Mouse (Mus musculus) intestine, embryonic 15.5 days (tissue): ENCODE data around the gene Rbfox1. TPM values are rescaled to one million over a fixed set of nuclear protein-coding genes. Genes with fewer than 3 reads are reported as not detected.

Experiments
- ATAC-seq: fragments of 200-750 bp; cut with Nextera tagmentation; 2 replicates; pipeline ENCODE4 v1.8.0; 2017; ENCODE audit warnings: moderate TSS enrichment, moderate library complexity
- H3K27ac ChIP-seq: fragments of 300-500 bp; sonication (generic); 2 replicates; pipeline ENCODE4 v1.5.1; 2015; ENCODE audit warnings: mild to moderate bottlenecking, inconsistent platforms
- H3K27me3 ChIP-seq: fragments of 300-500 bp; sonication (generic); replicated peaks from 2 replicates; pipeline ENCODE4 v1.6.1; 2015; ENCODE audit warnings: inconsistent platforms
- H3K36me3 ChIP-seq: fragments of 300-500 bp; sonication (generic); 2 replicates; pipeline ENCODE4 v1.6.1; 2015; ENCODE audit warnings: inconsistent platforms
- H3K4me1 ChIP-seq: fragments of 300-500 bp; sonication (generic); replicated peaks from 2 replicates; pipeline ENCODE4 v1.6.1; 2015; ENCODE audit warnings: inconsistent platforms
- H3K4me2 ChIP-seq: fragments of 300-500 bp; sonication (generic); replicated peaks from 2 replicates; pipeline ENCODE4 v1.6.1; 2015; ENCODE audit warnings: mild to moderate bottlenecking, inconsistent platforms
- H3K4me3 ChIP-seq: fragments of 300-500 bp; sonication (generic); replicated peaks from 2 replicates; pipeline ENCODE4 v1.5.1; 2015; ENCODE audit warnings: inconsistent platforms
- H3K9ac ChIP-seq: fragments of 300-500 bp; sonication (generic); 2 replicates; pipeline ENCODE4 v1.6.1; 2015; ENCODE audit warnings: inconsistent platforms
- H3K9me3 ChIP-seq: fragments of 300-500 bp; sonication (generic); 2 replicates; pipeline ENCODE4 v1.6.1; 2016; ENCODE audit warnings: inconsistent platforms
- WGBS: fragments of 180-500 bp; shearing (Covaris S2); methylation state at CpG from one replicate; pipeline ENCODE4 v1.1.7; 2015; 5-methylcytosine and 5-hydroxymethylcytosine counted together
- polyA plus RNA-seq: library from polyadenylated mRNA; unstranded; fragments of >200 nt; fragmentation: Nextera tagmentation; extraction: Ambion mirVana; gene quantifications from 2 replicates; pipeline ENCODE4 v1.2.1, GENCODE M21; 2015

The Rbfox1 gene
- polyA plus RNA-seq, 1 experiment from 2014 or later = 3.3 TPM

GRCm38 (mm10) chr16:7226000-7226399 lies 1340.8 kb downstream of the Rbfox1 start:
- Histone ChIP-seq H3K27me3 (no peaks in the 10 kb centered on the region), H3K4me1 (no peaks in the 10 kb centered on the region), H3K9me3 (no peaks in the 10 kb centered on the region), H3K4me2 (no peak overlapping the region), H3K36me3 (no peaks in the 10 kb centered on the region), H3K4me3 (no peak overlapping the region), H3K9ac (no peak overlapping the region), H3K27ac (no peak overlapping the region)
- no peak for ATAC-seq
- WGBS = 88% methylated on average over 3 of the region's 3 CpGs

DNA sequence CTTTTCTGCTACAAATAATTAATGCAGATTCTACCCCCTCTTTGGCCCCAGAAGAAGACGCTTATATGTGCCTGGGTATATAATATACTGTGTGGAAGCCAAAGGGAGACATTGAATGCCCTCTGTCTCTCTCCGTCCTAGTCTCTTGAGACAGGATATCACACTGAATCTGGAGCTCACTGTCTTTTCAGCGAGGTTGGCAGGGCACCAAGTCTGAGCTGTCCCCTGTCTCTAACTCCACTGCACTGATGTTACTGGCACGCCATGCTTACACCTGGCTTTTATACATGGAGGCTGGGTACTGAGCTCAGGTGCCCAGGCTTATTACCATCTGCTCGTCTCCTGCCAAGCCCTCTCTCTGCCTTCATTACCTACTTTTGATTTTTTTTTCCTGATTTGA lies 1343.1 kb downstream of the Rbfox1 start:
- WGBS = 81% methylated on average over 5 of the region's 5 CpGs
- H3K4me1 ChIP-seq = no peaks in the 10 kb centered on the region
- H3K36me3 ChIP-seq = no peaks in the 10 kb centered on the region
- H3K27ac ChIP-seq = no peak overlapping the region
- no peaks in the 10 kb centered on the region for H3K27me3 ChIP-seq
- H3K4me3 ChIP-seq = no peak overlapping the region
- no peak overlapping the region for H3K4me2 ChIP-seq
- no peaks in the 10 kb centered on the region for H3K9me3 ChIP-seq
- H3K9ac ChIP-seq = no peak overlapping the region
- no peak for ATAC-seq

GRCm38 (mm10) chr16:7229232-7229631 lies 1344.1 kb downstream of the Rbfox1 start:
- Histone ChIP-seq H3K9me3 (no peaks in the 10 kb centered on the region), H3K27ac (no peak overlapping the region), H3K36me3 (no peaks in the 10 kb centered on the region), H3K4me2 (no peak overlapping the region), H3K4me1 (no peaks in the 10 kb centered on the region), H3K4me3 (no peak overlapping the region), H3K27me3 (no peaks in the 10 kb centered on the region), H3K9ac (no peak overlapping the region)
- 60% methylated on average over 4 of the region's 4 CpGs for WGBS
- ATAC-seq = no peak

DNA sequence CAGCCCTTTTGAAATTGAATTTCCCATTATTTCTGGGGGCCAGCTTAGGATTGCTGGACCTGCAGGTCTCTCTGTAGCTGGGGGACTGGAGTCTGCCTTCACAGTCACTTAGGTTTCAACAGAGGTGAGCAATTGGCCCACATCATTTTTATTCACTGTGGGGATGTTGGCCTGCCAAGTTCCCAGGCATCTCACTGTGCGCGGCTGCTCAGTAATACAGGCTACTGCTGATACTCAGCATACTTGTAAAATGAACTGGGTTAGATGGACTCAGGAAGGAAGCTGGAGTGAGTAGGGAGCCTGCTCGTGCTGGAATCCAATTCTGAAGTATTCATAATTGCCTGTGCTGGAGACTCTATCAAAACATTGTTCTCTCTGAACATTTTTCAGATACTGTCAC lies 1356.5 kb downstream of the Rbfox1 start:
- Histone ChIP-seq H3K4me2 (no peak overlapping the region), H3K27me3 (no peaks in the 10 kb centered on the region), H3K9ac (no peak overlapping the region), H3K4me3 (no peak overlapping the region), H3K27ac (no peak overlapping the region), H3K9me3 (no peaks in the 10 kb centered on the region), H3K4me1 (no peaks in the 10 kb centered on the region), H3K36me3 (no peaks in the 10 kb centered on the region)
- 65% methylated on average over 3 of the region's 3 CpGs for WGBS
- ATAC-seq = no peak

- 71% methylated on average over 3 of the region's 3 CpGs for WGBS
- ATAC-seq = peak; percentile 72
- Histone ChIP-seq H3K4me1 (no peaks in the 10 kb centered on the region), H3K9ac (no peak overlapping the region), H3K9me3 (no peaks in the 10 kb centered on the region), H3K27me3 (no peaks in the 10 kb centered on the region), H3K4me2 (no peak overlapping the region), H3K4me3 (no peak overlapping the region), H3K27ac (no peak overlapping the region), H3K36me3 (no peaks in the 10 kb centered on the region)
Observed at GRCm38 (mm10) chr16:7242501-7242900, 1357.3 kb downstream of the Rbfox1 start.

GRCm38 (mm10) chr16:7244382-7244781 lies 1359.2 kb downstream of the Rbfox1 start:
- Histone ChIP-seq H3K36me3 (no peaks in the 10 kb centered on the region), H3K4me3 (no peak overlapping the region), H3K9me3 (no peaks in the 10 kb centered on the region), H3K4me1 (no peaks in the 10 kb centered on the region), H3K4me2 (no peak overlapping the region), H3K27ac (no peak overlapping the region), H3K9ac (no peak overlapping the region), H3K27me3 (no peaks in the 10 kb centered on the region)
- no peak for ATAC-seq
- WGBS = 63% methylated on average over 1 of the region's 1 CpGs

DNA sequence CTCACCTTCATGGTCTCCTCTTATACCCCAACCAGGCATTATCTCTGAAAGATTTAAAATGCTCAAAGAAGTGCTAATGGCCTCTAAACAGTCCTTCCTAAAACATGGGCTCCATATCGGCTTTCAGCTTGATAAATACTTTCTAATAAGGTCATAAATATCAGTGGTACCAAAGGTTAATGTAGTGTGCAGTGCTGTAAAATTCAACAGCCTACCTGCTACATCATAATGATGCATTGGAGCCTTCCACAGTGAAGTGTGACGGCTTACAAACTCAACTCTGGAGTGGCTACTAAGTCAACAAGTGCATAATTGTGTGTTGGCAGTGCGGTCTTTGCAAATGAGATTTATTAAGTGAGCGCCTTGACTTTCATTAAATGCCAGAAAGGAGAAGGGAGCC lies 1366.5 kb downstream of the Rbfox1 start:
- no peak overlapping the region for H3K9ac ChIP-seq
- no peaks in the 10 kb centered on the region for H3K27me3 ChIP-seq
- no peak overlapping the region for H3K4me2 ChIP-seq
- no peaks in the 10 kb centered on the region for H3K36me3 ChIP-seq
- H3K4me3 ChIP-seq = no peak overlapping the region
- H3K27ac ChIP-seq = no peak overlapping the region
- 55% methylated on average over 4 of the region's 4 CpGs for WGBS
- no peaks in the 10 kb centered on the region for H3K9me3 ChIP-seq
- no peaks in the 10 kb centered on the region for H3K4me1 ChIP-seq
- no peak for ATAC-seq

DNA sequence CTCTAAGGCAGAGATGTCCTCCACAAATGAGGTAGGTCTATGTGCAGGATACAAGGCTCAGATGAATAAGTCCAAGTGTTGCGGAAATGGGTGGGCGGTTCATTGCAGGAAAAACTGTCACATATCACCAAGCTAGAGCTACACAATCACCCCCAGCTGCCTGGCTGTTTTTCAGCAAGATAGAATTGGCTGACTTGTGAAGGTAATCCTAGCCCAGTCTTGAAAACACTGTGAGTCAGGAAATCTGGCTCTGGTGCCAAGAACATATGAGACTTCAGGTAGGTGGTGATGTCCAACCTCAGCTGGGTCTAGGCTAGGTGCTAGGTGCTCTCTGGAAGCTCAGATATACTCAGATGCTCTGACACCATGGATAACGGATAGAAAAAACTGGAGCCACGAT lies 1372.2 kb downstream of the Rbfox1 start:
- no peaks in the 10 kb centered on the region for H3K4me1 ChIP-seq
- WGBS = 90% methylated on average over 4 of the region's 4 CpGs
- H3K4me3 ChIP-seq = no peak overlapping the region
- H3K9me3 ChIP-seq = no peaks in the 10 kb centered on the region
- no peaks in the 10 kb centered on the region for H3K36me3 ChIP-seq
- no peak for ATAC-seq
- H3K27me3 ChIP-seq = no peaks in the 10 kb centered on the region
- H3K9ac ChIP-seq = no peak overlapping the region
- no peak overlapping the region for H3K27ac ChIP-seq
- H3K4me2 ChIP-seq = no peak overlapping the region

DNA sequence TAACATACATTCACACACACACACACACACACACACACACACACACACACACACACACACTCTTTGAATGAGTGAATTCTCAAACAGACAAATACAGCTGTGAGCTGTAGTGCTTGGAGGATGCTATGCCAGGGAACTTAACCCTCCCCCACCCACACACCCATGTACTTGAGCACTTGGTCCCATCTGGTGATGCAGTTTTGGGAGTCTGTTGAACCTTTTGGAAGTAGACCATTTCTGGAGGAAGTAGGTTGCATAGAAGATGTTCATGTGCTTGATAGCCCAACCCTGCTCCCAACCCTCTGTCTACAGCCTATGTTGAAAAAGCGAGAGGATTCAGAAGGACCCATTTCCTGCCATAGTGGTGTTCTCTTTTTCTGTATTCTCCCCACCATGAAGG lies 1378.1 kb downstream of the Rbfox1 start:
- H3K9me3 ChIP-seq = no peaks in the 10 kb centered on the region
- no peak overlapping the region for H3K27ac ChIP-seq
- no peak overlapping the region for H3K9ac ChIP-seq
- 89% methylated on average over 1 of the region's 1 CpGs for WGBS
- no peak for ATAC-seq
- H3K27me3 ChIP-seq = no peaks in the 10 kb centered on the region
- H3K4me1 ChIP-seq = no peaks in the 10 kb centered on the region
- no peak overlapping the region for H3K4me2 ChIP-seq
- H3K36me3 ChIP-seq = no peaks in the 10 kb centered on the region
- no peak overlapping the region for H3K4me3 ChIP-seq

DNA sequence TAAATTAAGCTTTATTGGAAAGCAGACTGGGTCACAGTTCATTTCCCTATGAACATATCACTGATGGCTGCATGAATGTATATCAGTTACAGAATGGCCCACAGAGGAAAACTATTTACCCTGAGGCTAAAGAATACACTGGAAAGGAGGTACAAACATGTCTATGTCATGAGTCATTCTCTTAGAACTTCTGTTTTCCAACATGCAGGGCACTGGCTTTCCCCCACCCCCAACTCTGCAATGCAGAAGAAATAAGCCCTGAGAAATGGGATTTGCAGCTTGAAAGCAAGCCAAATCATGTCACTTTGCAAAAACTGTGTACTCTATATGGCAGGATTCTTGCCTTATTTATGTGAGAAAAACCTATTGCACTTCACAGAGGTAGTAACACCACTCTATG lies 1380.6 kb downstream of the Rbfox1 start:
- Histone ChIP-seq H3K36me3 (no peaks in the 10 kb centered on the region), H3K9me3 (no peaks in the 10 kb centered on the region), H3K4me1 (no peaks in the 10 kb centered on the region), H3K9ac (no peak overlapping the region), H3K4me2 (no peak overlapping the region), H3K27me3 (no peaks in the 10 kb centered on the region), H3K27ac (no peak overlapping the region), H3K4me3 (no peak overlapping the region)
- ATAC-seq = no peak

DNA sequence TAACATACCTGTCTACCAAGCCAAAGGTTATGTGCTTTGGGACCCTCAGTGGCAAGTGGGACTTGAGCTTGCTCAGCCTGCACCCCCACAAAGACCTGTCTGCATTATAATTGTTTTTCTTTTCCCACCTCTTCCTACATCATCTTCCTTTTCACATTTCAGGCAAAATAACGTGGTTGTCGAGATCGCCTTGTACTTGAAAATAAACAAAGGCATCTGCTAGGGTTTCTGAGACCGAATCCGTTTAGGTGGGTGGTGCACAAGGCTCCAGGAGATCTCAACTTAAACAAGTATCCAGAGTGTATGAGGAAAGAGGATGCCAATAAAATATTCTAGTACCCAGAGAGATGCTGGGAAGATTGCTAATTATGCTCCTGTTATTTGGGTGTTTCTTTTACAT lies 1390.3 kb downstream of the Rbfox1 start:
- 81% methylated on average over 5 of the region's 5 CpGs for WGBS
- Histone ChIP-seq H3K4me1 (no peaks in the 10 kb centered on the region), H3K9ac (no peak overlapping the region), H3K27ac (no peak overlapping the region), H3K9me3 (no peaks in the 10 kb centered on the region), H3K27me3 (no peaks in the 10 kb centered on the region), H3K4me2 (no peak overlapping the region), H3K36me3 (no peaks in the 10 kb centered on the region), H3K4me3 (no peak overlapping the region)
- ATAC-seq = no peak

DNA sequence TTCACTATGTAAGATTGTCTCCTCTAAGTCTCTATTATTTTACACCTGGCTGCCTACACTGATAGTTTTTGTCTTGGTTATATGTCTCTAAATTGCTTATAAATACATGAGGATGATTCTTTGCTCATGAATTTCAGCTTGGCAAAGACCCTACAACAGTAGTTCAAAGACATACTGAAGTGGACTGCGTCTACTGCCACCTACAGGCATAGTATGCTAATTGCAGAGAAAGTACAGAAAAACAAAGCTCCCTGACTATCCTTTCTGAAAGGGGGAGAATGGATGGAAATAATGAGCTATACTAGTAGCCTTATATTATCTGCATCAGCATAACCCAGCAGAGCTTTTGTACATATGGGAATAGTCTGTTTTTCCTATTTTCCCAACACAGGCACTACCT lies 1390.7 kb downstream of the Rbfox1 start:
- ATAC-seq = no peak
- H3K27ac ChIP-seq = no peak overlapping the region
- H3K4me1 ChIP-seq = no peaks in the 10 kb centered on the region
- H3K4me3 ChIP-seq = no peak overlapping the region
- no peaks in the 10 kb centered on the region for H3K27me3 ChIP-seq
- H3K9ac ChIP-seq = no peak overlapping the region
- H3K36me3 ChIP-seq = no peaks in the 10 kb centered on the region
- no peaks in the 10 kb centered on the region for H3K9me3 ChIP-seq
- no peak overlapping the region for H3K4me2 ChIP-seq
- 45% methylated on average over 1 of the region's 1 CpGs for WGBS

DNA sequence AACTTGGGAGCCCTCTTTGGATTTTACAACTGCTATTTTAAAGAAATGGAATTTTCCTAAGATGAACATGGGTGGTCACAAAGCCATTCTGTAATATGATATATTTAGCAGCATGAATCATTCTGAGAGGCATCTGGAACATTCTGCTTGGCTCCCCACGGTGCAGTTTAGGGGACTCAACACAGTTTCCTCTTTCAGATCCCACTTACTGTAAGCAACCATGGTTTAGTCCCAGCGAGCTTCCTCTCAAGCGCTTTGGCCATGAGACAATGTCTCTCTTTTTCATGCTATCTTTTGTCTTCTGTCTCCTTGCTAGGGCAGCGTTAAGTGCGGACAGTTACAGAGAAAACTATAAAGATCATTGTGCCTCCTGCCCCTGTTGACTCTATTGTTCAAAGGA lies 1394.4 kb downstream of the Rbfox1 start:
- no peak for ATAC-seq
- H3K36me3 ChIP-seq = no peaks in the 10 kb centered on the region
- 67% methylated on average over 5 of the region's 5 CpGs for WGBS
- H3K27ac ChIP-seq = no peak overlapping the region
- no peak overlapping the region for H3K4me3 ChIP-seq
- no peak overlapping the region for H3K4me2 ChIP-seq
- no peak overlapping the region for H3K9ac ChIP-seq
- H3K4me1 ChIP-seq = no peaks in the 10 kb centered on the region
- no peaks in the 10 kb centered on the region for H3K9me3 ChIP-seq
- no peaks in the 10 kb centered on the region for H3K27me3 ChIP-seq

GRCm38 (mm10) chr16:7282257-7282656 lies 1397.1 kb downstream of the Rbfox1 start:
- ATAC-seq = no peak
- WGBS = 83% methylated on average over 7 of the region's 7 CpGs

More at GRCm38 (mm10) chr16:7282257-7282656, 1397.1 kb downstream of the Rbfox1 start:
- Histone ChIP-seq H3K4me3 (no peak overlapping the region), H3K4me2 (no peak overlapping the region), H3K27ac (no peak overlapping the region), H3K9me3 (no peaks in the 10 kb centered on the region), H3K9ac (no peak overlapping the region), H3K4me1 (no peaks in the 10 kb centered on the region), H3K36me3 (no peaks in the 10 kb centered on the region), H3K27me3 (no peaks in the 10 kb centered on the region)
